Mouse (Mus musculus) erythroblast, embryonic 14.5 days (primary cell): Measurements from ENCODE around the gene Snrnp48. TPM values are rescaled to one million over a fixed set of nuclear protein-coding genes. Genes with fewer than 3 reads are reported as not detected.

Source experiments
- H3K27me3 ChIP-seq: 2 replicates; pipeline ENCODE4 v1.6.1; 2012; ENCODE audit warnings: inconsistent platforms; ENCODE audit not compliant: control insufficient read depth
- H3K36me3 ChIP-seq: 2 replicates; pipeline ENCODE4 v1.6.1; 2012; ENCODE audit warnings: mild to moderate bottlenecking, inconsistent platforms; ENCODE audit not compliant: control insufficient read depth
- H3K4me1 ChIP-seq: 2 replicates; pipeline ENCODE4 v1.6.1; 2012; ENCODE audit warnings: inconsistent platforms; ENCODE audit not compliant: control insufficient read depth
- H3K4me3 ChIP-seq: replicated peaks from 2 replicates; pipeline ENCODE3; 2012; ENCODE audit warnings: moderate library complexity, mild to moderate bottlenecking, inconsistent platforms
- H3K9me3 ChIP-seq: 2 replicates; pipeline ENCODE4 v1.6.1; 2012; ENCODE audit warnings: low read length, inconsistent platforms, mixed read lengths; ENCODE audit not compliant: control insufficient read depth
- GATA1 ChIP-seq: IDR thresholded peaks from 2 replicates; pipeline ENCODE4 v1.6.1; 2012; ENCODE audit warnings: low read length, inconsistent platforms, mixed read lengths
- TAL1 ChIP-seq: IDR thresholded peaks from 3 replicates; pipeline ENCODE4 v1.6.1; 2012; ENCODE audit warnings: low read length, inconsistent platforms, mixed read lengths
- polyA plus RNA-seq: library from polyadenylated mRNA; stranded (reverse); fragments of >175 nt; gene quantifications from 2 replicates; pipeline ENCODE4 v1.2.3, GENCODE M21; 2012

Gene Snrnp48
- polyA plus RNA-seq: 2.2 and 2.7 TPM in 2 replicates

DNA sequence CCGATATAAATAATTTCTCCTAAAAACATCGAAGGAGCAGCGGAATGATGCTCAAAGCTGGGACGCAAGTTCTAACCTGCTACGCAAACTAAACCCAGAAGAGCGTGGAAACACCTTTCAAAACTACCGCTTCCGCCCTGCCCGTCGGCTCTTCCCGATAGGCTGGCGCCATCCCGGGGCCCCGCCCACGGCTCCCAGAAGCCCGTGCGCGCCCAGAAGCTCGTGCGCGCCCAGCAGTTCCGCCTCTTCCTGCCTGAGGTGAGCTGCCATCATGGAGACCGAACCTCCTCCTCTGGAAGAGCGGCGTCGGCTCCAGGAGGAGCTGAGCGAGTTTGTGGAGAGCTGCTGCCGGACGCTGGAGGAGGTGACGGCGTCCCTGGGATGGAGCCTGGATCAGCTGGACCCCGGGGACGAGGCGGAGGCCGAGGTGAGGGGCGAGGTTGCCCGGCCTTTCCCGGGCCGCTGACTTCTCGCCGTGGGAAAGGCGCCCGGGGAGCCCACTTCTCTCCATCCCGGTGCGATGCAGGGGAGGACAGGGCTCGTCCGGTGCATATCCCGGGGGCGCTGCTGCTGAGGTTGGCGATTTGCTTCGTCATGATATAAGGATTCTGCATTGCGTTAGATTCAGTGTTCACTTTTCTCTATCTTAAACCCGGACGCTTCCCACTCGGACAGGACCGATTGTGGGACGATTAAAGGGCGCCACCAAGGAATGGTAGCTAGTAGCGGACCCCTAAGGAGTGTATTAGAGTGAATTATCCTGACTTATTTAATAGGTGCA lies at the start of gene Snrnp48:
Gene Snrnp48 (plus strand): TSS at position 237 of the 781 bp plus-strand sequence.
- Histone ChIP-seq H3K4me3 (peak within 1 kb of the TSS; percentile 79), H3K9me3 (no peaks in the 10 kb centered on the region), H3K36me3 (peaks cover 23% of the 10 kb centered on the region), H3K4me1 (peaks cover 37% of the 10 kb centered on the region), H3K27me3 (peaks cover 5% of the 10 kb centered on the region; the same call in 1 of the 2 replicates)
- TF ChIP-seq TAL1 (no peak), GATA1 (no peak)

DNA sequence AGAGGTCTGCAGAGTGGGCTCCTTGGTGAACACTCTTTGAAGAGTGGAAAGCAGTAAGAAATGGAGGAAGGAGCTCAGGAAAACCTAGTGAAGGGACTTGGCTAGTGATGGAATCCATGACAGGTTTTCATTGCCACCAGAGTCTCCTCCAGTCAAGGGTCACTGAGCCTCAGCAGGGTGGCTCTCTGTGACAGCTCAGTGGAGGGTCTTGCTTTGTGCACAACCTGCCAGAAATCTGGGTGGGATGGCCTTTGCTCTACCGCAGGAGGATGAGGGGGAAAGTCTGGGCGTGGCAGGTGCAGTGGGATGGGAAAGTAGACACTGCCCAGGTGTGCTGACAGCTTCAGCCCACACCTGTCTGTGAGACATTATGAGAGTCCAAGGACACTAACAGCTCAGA lies 49.2 kb upstream of the Snrnp48 start:
- Histone ChIP-seq H3K36me3 (no peaks in the 10 kb centered on the region), H3K4me1 (peaks cover 3% of the 10 kb centered on the region), H3K4me3 (no peak overlapping the region), H3K27me3 (peaks cover 52% of the 10 kb centered on the region), H3K9me3 (peaks cover 5% of the 10 kb centered on the region; the same call in 1 of the 2 replicates)
- TF ChIP-seq TAL1: no peak
- no peak for TF ChIP-seq GATA1

DNA sequence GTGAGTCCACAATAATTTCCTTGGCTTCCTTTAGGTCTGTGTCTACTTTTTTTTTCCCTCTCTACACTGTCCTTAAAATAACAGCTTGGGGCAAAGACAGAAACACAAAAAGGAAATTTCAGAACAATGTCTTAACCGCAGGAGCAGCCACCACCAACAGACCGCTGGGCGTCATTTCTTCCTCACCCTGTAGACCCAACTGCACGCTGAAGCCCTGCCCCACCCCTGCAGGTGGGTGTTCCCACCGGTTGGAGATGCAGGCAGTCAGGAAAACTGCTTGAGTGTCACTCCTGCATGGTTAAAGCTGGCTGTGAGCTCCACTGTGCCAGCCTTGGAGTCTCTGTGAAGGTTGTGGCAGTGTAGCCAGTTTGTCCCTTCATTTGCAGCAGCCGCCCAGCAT lies 47.1 kb upstream of the Snrnp48 start:
- no peaks in the 10 kb centered on the region for H3K36me3 ChIP-seq
- H3K4me3 ChIP-seq: no peak overlapping the region
- H3K4me1 ChIP-seq: no peaks in the 10 kb centered on the region
- H3K9me3 ChIP-seq: no peaks in the 10 kb centered on the region
- TF ChIP-seq GATA1 (no peak), TAL1 (no peak)
- peaks cover 31% of the 10 kb centered on the region for H3K27me3 ChIP-seq

DNA sequence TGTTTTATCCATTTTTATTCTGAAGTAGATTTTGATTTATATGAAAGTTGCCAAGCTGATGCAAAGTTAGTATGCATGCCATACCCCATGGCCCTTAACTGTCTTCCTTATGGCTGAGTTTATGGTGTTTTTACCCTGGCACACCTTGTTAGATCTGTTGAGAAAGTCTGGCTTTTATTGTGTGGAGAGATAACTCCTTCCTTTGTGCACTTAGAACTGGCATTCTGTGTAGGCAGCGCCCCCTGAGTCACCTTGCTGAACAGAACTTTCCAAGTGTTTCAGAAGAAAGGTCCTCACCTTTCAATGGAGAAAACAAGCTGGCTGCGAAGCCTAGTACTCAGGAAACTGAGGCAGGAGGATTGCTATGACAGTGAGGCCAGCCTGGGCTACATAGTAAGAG lies 42.7 kb upstream of the Snrnp48 start:
- no peaks in the 10 kb centered on the region for H3K4me1 ChIP-seq
- TF ChIP-seq TAL1: no peak
- no peak for TF ChIP-seq GATA1

DNA sequence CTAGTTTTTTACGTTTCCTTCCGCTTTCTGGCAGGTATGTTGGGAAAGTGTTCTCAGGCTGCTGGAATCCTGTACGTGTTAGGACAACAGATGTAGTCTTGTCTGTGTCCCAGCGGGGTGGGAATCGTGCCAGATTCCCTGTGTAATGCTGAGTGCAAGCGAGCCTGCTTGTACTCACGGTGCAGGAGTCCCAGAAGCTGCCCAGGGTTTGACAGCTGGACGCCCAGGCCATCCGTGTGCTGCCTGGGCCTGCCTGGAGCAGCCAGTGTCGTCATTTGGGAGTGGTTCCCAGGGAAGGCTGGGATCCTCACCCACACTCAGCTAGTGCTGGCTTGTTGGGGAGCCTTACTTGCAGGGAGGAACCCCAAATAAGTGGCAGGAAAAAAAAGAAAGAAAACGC lies 42.1 kb upstream of the Snrnp48 start:
- Histone ChIP-seq H3K4me3 (no peak overlapping the region), H3K27me3 (peaks cover 1% of the 10 kb centered on the region), H3K36me3 (no peaks in the 10 kb centered on the region), H3K9me3 (no peaks in the 10 kb centered on the region), H3K4me1 (no peaks in the 10 kb centered on the region)
- no peak for TF ChIP-seq GATA1
- no peak for TF ChIP-seq TAL1

More for the DNA sequence above, 42.7 kb upstream of the Snrnp48 start:
- Histone ChIP-seq H3K36me3 (no peaks in the 10 kb centered on the region), H3K27me3 (peaks cover 3% of the 10 kb centered on the region), H3K9me3 (no peaks in the 10 kb centered on the region), H3K4me3 (no peak overlapping the region)

DNA sequence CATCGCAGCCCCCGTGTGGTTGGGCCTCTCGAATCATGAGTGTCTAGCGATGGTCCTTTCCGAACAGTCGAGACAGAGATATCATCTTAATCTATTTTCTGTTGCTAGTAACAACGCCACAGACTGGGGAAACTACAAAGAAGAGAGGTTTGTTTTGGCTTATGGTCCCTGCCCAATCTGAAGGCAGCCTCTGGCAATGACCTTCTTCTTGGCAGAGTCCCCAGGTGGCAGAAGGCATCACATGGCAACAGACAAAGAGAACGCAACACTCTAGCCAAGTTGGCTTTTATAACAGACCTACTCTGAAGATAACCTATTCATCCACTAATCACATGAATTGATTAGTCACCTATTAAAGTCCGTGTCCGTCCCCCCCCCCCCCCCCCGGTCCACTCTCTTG lies 39.8 kb upstream of the Snrnp48 start:
- Histone ChIP-seq H3K4me3 (no peak overlapping the region), H3K9me3 (no peaks in the 10 kb centered on the region), H3K4me1 (no peaks in the 10 kb centered on the region), H3K27me3 (no peaks in the 10 kb centered on the region), H3K36me3 (no peaks in the 10 kb centered on the region)
- TF ChIP-seq TAL1 (no peak), GATA1 (no peak)

DNA sequence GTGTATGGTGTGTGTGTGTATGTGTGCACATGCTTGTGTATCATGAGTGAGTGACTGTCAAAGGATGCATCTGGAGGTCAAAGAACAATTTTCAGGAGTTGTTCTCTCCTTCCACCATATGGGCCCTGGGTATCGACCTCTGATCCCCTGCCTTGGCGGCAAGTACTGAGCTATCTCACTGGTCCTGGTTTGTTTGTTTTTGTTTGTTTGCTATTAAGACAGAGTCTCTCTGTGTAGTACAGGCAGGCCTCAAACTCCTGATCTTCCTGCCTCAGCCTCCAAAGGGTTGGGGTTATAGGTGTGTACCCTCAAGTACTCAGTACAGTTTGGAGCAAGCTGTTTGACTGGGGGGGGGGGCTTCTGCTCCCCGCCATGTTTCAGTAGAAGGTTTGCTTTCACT lies 37.7 kb upstream of the Snrnp48 start:
- H3K27me3 ChIP-seq: no peaks in the 10 kb centered on the region
- H3K36me3 ChIP-seq: no peaks in the 10 kb centered on the region
- no peak overlapping the region for H3K4me3 ChIP-seq
- no peaks in the 10 kb centered on the region for H3K4me1 ChIP-seq
- TF ChIP-seq GATA1: no peak
- no peak for TF ChIP-seq TAL1
- no peaks in the 10 kb centered on the region for H3K9me3 ChIP-seq

DNA sequence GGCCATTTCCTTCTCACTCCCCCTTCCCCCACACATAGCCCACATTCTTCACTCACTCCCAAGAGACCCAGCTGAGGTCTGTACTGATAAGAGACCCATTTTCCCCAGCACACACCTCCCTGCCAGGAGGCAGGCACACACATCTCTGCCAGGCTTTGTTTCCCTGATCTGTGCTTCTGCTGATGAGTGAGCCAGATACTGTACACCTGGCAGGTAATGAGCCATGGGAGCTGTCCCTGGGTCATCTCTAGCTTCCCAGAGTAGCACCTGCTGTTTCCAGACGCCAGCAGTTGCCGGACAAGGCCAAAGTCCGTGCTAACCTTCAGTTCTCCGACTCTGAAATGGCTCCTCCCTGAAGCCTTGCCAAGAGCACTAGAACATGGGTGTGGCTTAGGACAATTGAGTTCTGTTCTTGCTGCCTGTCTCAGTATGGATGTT lies 34.0 kb upstream of the Snrnp48 start:
- H3K36me3 ChIP-seq: no peaks in the 10 kb centered on the region; the same call in 1 of the 2 replicates
- TF ChIP-seq GATA1 (no peak), TAL1 (no peak)
- no peaks in the 10 kb centered on the region for H3K4me1 ChIP-seq
- H3K27me3 ChIP-seq: 0 out of 2 replicates have a peak, but pooled peaks cover 2% of the 10 kb centered on the region
- H3K9me3 ChIP-seq: no peaks in the 10 kb centered on the region
- no peak overlapping the region for H3K4me3 ChIP-seq

DNA sequence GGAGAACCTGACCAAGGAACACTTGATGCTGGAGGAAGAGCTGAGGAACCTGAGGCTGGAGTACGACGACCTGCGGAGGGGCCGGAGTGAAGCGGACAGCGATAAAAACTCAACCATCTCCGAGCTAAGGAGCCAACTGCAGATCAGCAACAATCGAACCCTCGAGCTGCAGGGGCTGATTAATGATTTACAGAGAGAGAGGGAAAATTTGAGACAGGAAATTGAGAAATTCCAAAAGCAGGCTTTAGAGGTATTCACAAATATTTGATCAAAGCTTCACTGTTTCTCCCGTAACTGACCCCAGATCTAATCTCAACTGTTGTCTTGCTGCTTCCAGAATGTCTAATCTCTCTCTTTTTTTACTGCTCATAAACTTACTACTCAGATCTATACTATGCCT lies 11.3 kb upstream of the Snrnp48 start:
- Histone ChIP-seq H3K9me3 (peaks cover 51% of the 10 kb centered on the region), H3K36me3 (peaks cover 26% of the 10 kb centered on the region; the same call in 1 of the 2 replicates), H3K4me3 (no peak overlapping the region), H3K27me3 (no peaks in the 10 kb centered on the region; the same call in 1 of the 2 replicates), H3K4me1 (no peaks in the 10 kb centered on the region)
- no peak for TF ChIP-seq GATA1
- no peak for TF ChIP-seq TAL1

DNA sequence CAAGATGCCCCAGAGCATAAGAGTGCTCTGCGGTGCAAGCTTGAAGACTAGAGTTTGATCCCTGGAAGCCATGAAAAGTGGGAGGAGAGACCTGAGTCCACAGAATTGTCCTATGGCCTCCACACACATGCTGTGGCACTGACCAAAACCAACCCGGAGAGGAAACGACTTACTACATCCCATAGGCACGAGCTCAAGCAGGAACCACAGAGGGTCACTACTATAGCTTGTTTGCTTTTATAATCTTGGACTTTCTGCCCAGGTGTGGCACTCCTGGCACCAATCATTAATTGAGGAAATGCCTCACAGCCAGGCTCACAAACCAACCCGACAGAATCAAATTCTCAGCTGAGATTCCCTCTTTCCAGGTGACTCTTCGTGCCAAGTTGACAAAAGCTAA lies 3.3 kb upstream of the Snrnp48 start:
- Histone ChIP-seq H3K36me3 (peaks cover 8% of the 10 kb centered on the region; the same call in 1 of the 2 replicates), H3K4me3 (no peak overlapping the region), H3K4me1 (peaks cover 20% of the 10 kb centered on the region), H3K27me3 (peaks cover 5% of the 10 kb centered on the region; the same call in 1 of the 2 replicates), H3K9me3 (peaks cover 13% of the 10 kb centered on the region)
- no peak for TF ChIP-seq TAL1
- no peak for TF ChIP-seq GATA1
